Mouse (Mus musculus): Measurements from ENCODE around the gene Agmat. TPM values are rescaled to one million over a fixed set of nuclear protein-coding genes. Genes with fewer than 3 reads are reported as not detected.
A peak's percentile ranks its signal among the peaks of the same experiment; 100 is the strongest.

Agmat gene
- total RNA-seq (2021): under 1 TPM; 0.48 to 0.79 TPM

- no peak for DNase-seq
- intact Hi-C loops (cut with DNase I): no loop called here
These were observed at the start of gene Agmat for GRCm38 (mm10) chr4:141746578-141747346. Gene Agmat, plus strand, starts transcription at chr4:141746672.

- DNase-seq: no peak
- intact Hi-C loops (cut with DNase I): no loop called here
These were observed 41.8 kb upstream of the Agmat start for GRCm38 (mm10) chr4:141704625-141705024.

- no peak for DNase-seq
- intact Hi-C loops (cut with DNase I): no loop called here
These were observed 41.1 kb upstream of the Agmat start for GRCm38 (mm10) chr4:141705331-141705730.

GRCm38 (mm10) chr4:141708005-141708404 is 38.5 kb upstream of the Agmat start:
- DNase-seq: no peak
- intact Hi-C loops (cut with DNase I): no loop called here

GRCm38 (mm10) chr4:141708971-141709370 is 37.5 kb upstream of the Agmat start:
- intact Hi-C loops (cut with DNase I): no loop called here
- DNase-seq: no peak

- DNase-seq: no peak
- intact Hi-C loops (cut with DNase I): no loop called here
These were observed 35.2 kb upstream of the Agmat start for GRCm38 (mm10) chr4:141711250-141711649.

DNA sequence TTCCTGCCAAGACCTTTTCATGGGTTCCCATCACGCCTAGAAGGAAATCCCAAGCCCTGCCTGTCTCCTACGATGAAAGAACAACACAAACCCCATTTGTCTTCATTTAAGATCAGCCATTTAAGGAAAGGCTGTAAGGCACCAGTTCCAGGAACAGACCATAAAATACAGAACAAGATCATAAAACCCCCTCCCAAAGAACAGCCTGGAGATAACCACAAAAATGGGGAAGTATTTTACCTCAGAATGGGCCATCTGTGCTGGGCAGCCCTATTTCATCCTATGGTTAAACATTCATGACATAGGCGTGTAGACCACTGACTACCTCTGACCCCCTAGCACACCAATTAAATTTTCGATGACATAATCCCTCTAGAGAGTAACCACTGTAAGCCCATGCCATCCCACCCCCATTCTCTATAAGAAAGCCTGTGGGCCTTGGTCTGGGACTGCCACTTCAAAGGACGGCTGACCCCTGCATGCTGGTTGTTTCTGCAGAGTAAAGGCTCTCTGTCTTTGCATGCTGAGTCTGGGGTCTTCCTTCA is 32.8 kb upstream of the Agmat start:
- DNase-seq: no peak
- intact Hi-C loops (cut with DNase I): no loop called here

DNA sequence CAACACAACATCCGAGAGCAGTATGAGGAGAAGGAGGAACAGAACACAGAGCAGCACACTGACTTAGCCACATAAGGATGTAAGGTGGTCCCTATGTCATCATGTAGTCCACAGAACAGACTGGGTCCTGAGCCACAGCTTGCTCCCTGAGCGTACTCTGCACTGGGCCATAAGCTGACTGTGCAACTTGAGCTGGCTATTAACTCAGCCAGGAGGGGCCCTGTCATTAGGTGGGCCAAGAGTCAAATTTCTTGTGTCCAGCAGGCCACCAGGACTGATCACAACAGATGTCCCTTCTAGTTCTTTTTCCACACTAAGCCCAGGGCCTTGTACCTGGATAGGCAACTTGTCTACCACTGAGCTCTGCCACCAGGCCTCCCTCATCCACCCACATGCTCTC is 31.4 kb upstream of the Agmat start:
- no peak for DNase-seq
- intact Hi-C loops (cut with DNase I): no loop called here

DNA sequence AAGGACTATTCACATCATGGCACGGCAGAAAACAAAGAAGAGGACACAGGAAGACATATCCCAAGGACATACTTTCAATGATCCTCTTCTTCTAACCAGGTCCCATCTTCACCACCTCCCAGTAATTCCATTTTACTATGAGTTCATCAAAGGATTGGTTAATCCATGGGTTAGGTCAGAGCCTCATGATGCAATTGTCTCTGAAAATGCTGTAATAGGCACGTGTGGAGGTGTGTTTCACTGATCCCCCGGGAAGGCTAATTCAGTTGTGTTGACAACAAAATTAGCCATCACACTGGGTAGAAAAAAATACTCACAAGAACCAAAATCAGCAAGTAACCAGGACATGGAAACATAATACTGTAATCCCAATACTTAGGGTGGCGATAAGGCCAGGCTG is 28.8 kb upstream of the Agmat start:
- DNase-seq: no peak
- intact Hi-C loops (cut with DNase I): loop anchor here (2.0 kb wide), 2 partner anchors 49 to 53 kb away; partner anchors contain the start of gene Plekhm2

DNA sequence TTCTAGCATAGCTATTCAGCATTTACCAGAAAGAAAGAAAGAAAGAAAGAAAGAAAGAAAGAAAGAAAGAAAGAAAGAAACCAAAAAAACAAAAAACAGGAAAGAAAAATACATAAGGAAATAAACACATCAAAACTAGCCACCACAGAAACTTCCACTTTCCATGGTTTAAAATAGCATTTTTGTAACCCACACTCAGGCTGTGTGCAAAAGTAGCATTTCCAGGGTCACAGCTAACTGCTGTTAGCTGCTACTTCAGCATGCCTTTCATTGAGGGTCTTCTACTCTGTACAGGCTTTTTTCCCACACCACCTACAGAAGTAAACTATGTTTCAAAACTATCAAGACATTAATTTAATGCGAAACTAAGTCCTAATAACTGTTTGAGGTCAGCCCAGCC is 27.2 kb upstream of the Agmat start:
- DNase-seq: no peak
- intact Hi-C loops (cut with DNase I): loop anchor here (2.0 kb wide), 1 partner anchor 55 kb away; the partner anchor contains the start of gene Plekhm2

- intact Hi-C loops (cut with DNase I): no loop called here
- DNase-seq: no peak
These were observed 25.5 kb upstream of the Agmat start for GRCm38 (mm10) chr4:141720761-141721523.

DNA sequence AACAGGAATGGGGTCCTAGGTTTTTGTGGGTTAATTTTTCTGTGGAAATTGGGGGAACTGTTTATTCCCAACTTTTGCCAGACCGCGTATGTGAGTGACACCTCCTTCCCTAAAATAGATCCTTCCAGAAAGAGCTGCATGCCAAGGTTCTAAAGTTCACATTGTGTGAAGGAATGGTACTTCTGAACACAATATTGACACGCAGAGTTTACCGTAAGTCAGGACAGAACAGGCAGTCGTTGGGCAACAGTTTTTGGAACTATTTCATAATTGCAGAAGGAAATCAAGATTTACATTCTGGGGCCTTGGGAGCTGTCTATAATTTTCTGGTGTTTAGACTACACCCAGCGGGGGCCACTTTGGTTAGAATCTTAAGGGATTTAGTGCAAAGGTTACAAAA is 24.5 kb upstream of the Agmat start:
- intact Hi-C loops (cut with DNase I): no loop called here
- DNase-seq: no peak

DNA sequence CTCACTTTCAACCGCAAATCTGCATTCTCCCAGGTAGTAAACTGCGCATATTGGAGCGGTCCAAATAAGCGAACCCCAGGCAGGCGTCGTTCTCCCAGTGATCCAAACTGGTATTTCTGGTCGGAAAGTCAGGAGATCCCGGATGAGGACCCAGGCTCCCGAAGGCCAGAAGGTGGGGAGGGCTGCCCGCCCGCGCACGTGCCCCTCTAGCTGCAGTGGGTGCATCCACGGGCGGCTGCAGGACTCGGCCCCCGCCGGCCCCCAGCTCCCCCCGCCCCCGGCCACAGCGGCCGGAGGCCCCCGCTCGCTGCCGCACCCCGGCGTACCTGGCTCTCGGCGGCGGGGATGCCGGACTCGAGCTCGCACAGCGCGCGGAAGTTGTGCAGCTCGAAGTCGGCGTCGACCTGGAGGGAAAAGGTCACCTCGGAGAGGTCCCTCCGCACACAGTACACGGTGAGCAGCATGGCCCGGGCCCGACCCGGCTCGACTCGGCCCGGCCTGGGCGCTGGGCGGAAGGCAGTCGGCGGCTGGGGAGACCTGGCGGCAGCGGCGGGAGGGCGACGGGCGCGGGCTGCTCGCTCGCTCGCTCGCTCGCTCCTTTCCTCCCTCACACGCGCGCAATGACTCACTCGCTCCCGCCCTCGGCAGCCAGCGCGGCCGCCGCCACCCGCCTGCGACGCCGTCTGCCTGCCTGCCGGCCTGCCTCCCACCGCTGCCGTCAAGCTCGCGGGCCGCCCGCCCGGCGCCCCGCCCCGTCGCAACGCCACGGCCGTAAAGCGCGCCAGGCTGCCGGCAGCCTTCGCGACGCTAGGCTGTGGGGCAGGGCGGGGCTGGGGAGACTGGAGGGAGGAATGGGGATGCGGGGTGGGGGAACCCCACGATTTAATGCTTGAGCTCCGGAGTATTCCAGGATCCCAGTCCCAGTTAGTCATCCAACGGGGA is 23.5 kb upstream of the Agmat start, which contains the start of gene Ddi2:
TSS of gene Ddi2 (minus strand) at position 689 of the 942 bp plus-strand sequence.
- intact Hi-C loops (cut with DNase I): no loop called here
- peak; percentile 93 to 95 for DNase-seq

DNA sequence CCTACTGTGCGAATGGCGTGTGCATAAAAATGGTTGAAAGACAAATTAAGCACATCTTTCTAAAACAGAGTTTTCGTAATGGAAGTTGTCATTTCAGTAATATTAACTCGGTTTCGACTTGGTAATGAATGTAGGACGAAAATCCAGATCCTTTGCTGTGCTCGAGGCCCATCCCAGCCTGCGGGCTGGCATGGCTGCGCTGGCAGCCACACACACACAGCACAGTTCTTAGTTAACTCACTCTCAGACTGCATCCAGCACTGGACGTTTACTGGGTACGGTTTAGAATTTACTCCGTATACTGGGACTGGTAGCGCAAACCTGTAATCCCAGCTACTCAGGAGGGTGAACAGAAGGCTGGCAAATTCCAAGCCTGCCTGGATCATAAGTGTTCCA is 22.8 kb upstream of the Agmat start:
- intact Hi-C loops (cut with DNase I): loop anchor here (2.0 kb wide), 1 partner anchor 67 kb away; the partner anchor contains the start of gene Dnajc16
- no peak for DNase-seq

DNA sequence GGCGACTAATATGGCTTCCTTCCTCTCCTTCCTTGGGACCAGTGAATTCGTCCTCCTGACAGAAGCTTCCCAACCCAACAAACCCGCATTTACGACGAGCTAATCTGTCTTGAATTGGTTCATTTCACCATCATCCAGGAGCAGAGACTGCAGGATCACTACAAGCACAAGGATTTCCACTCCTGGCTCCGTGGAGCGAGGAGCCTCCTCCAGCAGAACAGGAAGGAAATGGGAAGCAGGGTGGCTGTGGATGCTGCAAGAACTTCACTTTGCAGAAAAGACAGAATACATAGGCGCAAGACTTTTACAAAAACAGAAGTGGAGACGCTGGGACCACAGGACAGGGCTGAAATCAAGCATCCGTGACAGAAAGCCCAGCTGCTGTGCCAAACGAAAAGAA is 21.9 kb upstream of the Agmat start:
- no peak for DNase-seq
- intact Hi-C loops (cut with DNase I): loop anchor here (2.0 kb wide), 1 partner anchor 66 kb away; the partner anchor contains the start of gene Dnajc16

- DNase-seq: no peak
- intact Hi-C loops (cut with DNase I): loop anchor here (2.0 kb wide), 1 partner anchor 66 kb away; the partner anchor contains the start of gene Dnajc16
These were observed 21.2 kb upstream of the Agmat start for GRCm38 (mm10) chr4:141725277-141725676.

DNA sequence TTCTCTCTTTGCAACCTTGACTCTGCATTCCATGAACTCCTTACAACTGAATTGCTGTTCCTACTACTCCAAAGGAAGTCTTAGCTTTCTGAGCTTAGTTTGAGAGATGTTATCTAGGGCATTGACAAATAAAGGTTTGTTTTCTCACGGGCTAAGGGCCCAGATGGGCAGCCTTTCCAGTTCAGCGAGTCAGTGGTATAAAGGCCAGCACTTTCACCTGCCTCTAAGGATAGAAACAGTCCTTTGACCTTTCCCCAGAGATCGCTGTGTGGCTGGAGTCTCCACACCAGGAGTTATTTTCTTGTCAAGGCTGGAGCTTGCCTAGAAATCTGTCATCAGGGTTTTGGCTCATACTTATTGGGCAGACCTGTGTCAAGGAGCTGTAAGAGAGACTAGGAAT is 20.7 kb upstream of the Agmat start:
- intact Hi-C loops (cut with DNase I): loop anchor here (2.0 kb wide), 1 partner anchor 65 kb away; the partner anchor contains the start of gene Dnajc16

DNA sequence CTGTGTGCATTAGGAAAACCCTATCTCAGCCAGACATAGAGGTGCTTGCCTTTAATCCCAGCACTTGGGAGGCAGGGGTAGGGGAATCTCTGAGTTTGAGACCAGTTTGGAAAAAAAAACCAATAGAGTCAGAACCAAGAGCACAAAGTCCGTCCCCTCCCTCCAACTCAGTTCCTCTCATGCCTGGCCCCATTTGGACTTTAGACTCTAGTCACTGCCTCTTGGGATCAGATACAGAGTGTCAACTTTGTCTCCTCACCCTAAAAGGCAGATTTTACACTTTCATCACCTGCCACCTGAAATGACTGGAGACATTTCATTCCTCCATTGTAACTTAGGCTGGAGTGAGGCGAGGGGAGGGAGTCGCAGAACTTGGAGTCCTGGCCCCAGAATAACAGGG is 17.2 kb upstream of the Agmat start:
- DNase-seq: no peak
- intact Hi-C loops (cut with DNase I): no loop called here

More for the DNA sequence above, 20.7 kb upstream of the Agmat start:
- DNase-seq: no peak

DNA sequence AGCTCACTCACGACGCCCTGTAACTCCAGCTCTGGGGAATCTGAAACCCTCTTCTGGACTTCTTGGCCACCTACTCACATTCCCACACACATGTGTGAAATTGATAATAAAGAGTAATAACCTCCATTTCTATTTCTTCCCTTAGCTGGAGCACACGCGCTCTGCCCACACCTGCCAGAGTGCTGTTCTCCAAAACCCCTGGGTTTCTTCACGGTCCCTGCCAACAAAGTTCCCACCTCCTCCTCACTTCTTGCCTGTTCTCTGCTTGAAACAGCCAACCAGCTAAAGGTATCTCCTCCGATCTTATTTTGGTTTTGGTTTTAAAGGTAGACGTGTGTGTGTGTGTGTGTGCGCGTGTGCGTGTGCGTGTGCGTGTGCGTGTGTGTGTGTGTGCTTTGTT is 16.1 kb upstream of the Agmat start:
- DNase-seq: no peak
- intact Hi-C loops (cut with DNase I): no loop called here

DNA sequence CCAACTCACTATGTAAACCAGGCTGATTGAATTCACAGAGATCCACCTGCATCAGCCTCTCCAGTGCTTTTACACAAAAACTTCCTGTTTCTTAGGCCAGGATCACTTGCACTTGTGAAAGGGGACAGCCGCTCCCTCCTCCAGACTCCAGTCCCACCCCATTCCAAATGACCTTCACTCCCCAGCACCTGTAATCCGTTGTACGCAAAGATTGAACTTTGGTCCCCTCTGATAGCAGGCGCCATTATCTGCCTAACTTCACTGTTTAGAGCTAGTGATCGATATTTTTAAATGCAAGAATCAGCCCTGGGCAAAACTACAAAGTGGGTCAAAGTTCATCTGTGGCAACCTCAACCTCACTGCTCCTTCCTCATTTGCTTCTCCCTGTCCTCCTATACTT is 14.7 kb upstream of the Agmat start:
- intact Hi-C loops (cut with DNase I): no loop called here
- no peak for DNase-seq

Data from heart, postnatal 10 days (tissue).